Mouse (Mus musculus) naive thymus-derived CD4-positive, alpha-beta T cell, adult 2 months (primary cell): ENCODE measurements around the gene Btbd9.

ENCODE experiments used
- DNase-seq: peaks from one replicate; pipeline ENCODE4 v3.0.0-alpha.2; 2011; ENCODE audit warnings: low read depth

The Btbd9 gene

DNA sequence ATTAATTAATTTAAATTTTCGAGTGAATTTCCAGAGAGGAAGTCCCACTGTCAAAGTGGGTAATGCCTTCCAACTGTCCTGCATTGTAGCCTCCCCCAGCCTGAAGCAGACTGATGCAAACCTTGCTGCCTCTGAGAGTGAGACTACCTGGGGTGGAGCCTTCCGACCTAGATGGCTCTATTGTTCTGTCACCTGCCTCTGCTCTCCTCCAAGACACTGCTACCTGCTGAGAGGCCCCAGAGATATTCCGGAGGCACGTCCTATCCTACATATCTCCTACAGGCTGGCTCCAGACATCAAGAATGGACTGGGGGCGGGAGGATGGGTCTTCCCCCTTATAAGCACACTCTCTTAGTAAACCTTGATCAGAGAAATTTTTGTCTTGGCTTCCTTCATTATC, 22.0 kb upstream of the Btbd9 start:
- no peak for DNase-seq

DNA sequence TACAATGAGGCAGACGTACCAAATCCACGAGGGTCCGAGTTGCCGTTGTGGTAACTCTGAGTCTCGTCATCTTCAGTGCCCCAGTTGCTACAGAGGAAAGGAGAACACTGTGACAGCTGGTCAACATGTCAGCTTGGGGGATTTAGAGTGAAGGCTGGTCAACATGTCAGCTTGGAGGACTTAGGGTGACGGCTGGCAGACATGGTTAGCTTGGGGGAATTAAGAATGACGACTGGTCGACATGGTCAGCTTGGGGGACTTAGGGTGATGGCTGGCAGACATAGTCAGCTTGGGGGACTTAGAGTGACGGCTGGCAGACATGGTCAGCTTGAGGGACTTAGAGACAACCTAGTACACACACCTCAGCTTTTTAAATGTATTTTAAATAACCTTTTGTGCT, 21.5 kb upstream of the Btbd9 start:
- no peak for DNase-seq

DNA sequence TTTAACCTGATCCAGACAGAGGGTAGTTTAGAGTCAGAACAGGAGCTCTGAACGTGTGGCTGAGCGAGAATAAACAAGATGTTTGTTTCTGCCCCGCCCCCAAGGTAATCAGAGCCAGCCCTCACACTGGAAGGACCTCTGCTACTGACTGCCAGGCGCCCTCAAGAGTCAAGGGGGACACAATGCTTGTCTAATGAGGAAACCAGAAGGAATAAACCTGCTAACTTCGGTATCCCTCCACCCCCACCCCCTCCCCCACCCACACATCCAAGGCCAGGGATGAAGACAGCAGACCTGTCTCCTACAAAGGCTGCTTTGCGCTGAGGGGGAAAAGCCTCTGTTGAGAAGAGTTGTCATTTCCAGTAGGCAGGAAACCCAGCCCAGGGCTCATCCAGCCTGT, 18.6 kb upstream of the Btbd9 start:
- no peak for DNase-seq

DNA sequence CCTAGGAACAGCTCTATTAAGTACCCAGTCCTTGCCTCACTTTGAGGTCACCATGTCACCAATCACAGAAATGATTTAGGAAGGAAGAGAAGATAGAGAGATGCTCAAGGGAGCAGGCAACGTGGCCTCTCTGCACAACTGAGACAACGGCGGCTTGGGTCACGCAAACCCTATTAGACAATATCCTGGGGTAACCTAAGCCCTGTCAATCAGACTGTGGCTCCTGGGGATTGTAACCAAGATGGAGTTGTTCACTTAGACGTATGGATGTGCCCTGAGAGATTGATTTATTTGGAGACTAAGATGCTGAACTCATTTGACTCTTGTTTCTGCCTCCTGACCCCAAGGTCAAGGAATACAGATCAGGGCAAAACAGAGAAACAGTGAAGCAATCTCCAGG, 18.1 kb upstream of the Btbd9 start:
- DNase-seq: no peak

DNA sequence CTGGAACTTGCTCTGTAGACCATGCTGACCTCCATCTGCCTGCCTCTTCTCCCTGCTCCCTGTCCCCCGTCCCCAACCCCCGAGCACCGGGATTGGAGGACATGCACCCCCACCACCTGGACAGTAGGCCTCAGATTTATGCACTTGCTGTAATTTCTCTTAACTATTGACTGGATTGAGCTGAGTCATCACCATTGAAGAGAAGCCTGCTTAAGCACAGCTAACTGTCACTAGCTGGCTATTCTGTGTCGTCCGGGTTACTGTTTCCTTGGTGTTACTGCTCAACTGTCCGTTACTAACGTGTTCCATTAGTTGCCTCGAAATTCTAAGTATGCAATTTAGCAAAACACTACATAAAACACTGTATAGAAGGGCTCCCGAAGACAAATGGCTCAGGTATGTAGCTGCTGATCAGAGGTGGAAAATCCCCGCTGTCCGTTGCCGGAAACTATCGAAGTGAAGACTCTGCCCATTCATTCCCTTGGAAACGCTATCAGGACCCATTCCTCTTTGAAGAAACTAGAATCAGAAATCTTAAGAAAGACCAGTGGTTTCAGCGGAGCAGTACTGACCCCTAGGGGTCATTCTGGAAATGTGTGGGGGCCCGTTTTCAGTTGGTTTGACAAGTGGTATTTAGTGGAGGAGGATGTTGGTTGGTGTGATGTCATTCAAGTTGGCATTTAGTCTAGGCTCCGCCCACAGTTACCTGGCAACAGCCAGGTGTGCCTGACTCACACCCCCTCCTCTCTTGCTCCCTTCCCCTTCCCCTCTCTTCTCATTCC, 14.3 kb upstream of the Btbd9 start:
- peak; percentile 70 for DNase-seq

DNA sequence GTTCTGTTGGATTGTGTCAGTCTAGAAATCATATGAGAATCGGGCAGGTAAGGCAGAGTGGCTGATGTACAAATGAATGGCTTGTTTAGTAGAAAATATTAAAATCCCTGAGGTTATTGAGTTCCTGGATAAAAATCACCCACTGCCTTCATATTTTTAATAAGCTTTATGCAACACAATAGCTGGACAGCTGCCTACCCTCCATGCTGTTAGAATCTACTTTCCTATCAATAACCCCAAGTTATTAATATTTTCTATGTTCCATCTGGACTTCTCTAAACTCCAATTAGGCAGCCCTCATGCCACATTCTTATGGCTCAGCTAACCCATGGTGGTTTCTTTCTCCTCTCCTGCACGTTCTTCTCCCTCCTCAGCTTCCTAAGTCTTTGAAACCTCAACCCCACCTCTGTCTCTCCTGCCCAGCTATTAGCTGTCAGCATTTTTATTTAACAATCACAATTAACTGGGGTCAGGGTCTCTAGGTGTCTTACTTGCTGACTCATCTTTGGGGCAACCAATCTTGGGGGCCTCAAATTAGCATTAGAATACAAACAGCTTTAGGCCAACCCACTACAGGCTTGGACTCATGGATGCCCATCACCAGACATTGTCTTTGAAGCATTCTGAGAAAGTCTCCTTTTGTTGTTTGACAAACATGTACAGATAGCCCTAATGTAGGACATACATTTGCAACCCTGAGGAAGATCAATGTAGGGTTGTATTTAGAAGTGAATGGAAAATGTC, 7.1 kb upstream of the Btbd9 start:
- DNase-seq: no peak

DNA sequence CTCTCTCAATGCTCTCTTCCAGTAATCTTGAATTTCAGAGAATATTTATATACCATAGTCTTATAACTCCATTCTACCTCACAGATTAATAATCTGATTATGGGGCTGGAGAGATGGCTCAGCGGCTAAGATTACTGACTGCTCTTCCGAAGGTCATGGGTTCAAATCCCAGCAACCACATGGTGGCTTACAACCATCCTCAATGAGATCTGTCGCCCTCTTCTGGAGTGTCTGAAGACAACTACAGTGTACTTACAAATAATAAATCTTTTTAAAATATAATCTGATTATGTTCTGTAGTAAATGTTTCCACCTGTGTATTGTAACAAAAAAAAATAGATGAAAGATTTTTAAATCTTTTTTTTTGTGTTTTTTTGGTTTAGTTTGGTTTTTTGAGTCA, 6.0 kb upstream of the Btbd9 start:
- DNase-seq: no peak

DNA sequence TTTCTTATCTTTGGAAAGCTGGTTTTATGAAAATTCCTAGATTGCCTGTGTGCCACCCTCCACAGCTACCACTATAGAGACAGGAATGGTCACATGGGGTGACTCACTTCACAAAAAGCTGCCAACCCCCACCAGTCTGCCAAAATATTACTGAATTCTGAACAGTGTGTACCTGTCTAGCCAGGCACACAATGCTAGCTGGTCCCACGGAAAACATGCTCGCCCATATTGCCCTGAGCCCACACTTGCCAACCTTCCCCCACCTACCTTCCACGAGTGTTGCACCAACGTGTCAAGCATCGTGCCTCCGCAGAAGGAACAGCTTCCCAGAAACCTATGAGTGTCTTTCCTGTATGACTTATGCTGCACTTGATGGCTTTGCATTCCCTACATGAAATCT, 4.9 kb upstream of the Btbd9 start:
- no peak for DNase-seq

DNA sequence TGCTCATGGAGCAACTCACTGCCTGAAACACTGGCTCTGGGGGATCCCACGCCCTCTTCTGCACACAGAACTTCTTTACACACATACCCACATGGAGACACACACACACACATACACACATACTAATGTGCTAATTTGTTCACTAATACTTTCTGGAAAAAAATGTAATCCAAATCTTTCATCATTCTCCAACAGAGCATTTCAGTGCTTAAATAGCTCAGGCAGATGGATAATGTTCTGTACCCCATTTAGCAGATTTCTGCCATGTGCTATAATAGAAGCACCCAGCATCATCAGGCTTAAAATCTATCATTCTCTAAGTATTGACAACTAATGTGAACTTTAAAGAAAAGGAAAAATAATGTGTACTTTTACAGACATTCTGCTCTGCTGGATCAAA, 4.5 kb upstream of the Btbd9 start:
- DNase-seq: no peak

DNA sequence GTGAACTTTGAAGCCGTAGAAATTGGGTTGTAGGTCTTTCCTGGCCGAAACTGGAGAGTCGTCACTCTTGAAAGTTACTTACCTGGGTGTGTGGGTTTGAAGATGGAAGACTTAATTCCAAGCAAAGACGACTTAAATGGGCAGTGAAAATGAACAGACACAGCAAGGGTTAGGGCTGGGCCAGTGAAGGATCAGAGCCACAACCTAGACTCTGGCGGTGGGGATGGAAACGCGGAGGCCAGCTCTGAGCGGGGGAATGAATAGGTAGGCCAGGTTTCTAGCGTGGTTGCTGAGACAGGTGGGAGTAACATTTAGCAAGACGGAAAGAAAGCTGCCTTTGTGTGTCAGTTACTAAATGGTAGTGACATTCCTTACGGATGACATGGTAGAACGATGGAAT, 658 bp upstream of the Btbd9 start:
- DNase-seq: no peak

DNA sequence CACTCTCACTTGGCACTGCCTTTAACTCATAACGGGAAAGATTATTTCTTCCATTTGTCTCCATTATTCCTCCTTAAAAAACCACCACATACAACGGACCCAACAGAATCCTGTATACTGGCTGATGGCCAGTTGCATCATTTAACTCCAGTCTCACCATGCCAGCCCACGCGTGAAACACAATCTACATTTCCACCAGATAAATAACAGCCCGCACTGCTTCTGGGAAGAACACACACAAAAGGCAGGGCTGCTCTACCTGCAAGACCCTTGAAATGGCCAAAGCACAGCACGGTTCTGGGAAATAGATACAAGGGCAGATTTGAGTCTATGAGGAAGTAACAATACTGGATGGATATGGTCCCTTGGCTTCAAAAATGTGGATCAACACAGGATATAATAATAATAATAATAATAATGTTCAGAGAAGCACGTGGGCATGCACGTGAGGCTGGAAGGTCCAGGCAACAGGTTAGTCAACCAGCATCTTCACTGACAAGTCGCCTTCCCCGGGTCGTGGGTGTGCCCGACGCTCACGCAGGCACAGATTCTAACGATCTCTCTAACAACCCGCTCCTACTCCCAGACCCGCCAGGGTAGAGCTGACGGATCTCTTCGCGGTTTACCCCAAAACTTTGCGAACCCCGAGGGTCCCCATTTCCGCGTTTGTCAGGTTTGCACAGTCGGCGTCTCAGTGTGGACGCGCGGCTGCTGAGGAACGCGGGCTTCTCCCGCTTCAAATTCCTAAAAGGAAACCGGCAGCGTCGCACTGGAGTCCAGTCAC, 975 bp downstream of the Btbd9 start:
- DNase-seq: peak; percentile 66

DNA sequence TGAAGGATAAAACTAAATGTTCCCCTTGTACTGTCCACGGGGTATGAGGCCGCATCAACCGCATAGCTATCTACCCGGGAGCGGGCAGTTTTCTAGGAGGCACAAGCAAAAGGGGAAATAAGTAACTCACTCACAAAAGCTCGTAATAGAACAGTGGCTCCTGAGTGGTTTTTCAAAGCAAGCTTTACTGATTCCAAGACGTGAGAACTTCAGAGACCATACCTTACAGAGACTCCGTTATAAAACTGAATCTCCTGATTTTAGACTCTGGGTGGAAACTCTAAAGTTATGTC, 1.6 kb downstream of the Btbd9 start:
- DNase-seq: peak; percentile 18

DNA sequence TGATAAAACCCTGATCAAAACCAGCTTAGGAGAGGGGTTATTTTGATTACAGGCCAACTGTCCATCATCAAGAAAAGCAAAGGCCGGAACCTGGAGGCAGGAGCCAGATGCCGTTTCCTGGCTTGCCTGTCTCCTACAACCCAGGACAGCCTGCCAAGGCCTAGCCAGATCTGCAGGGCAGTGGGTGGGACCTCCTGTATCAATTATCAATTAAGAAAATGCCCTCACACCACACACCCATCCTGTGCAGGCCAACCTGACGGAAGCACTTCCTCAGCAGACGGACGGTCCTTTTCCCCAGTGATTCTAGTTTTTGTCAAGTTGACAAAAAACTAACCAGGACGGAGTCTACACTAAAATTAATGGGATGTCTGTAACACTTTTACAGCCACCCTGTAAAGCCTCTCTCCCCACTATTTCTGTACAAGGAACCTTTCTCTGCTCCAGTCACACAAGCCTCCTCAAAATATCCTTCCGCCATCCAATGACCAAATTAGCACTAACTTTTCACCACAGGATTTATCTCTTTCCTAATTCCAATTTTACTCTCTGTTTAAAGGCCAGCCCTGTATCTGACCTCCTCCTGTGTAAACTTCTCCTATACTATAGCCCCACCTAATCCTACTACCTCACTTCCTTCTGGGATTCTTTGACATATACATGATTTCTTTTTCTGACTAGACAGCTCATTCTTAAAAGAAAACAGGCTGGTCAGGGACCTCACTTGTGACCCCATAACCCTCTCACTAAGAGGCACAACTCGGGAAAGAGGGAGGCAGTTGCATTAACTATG, 2.1 kb downstream of the Btbd9 start:
- no peak for DNase-seq

DNA sequence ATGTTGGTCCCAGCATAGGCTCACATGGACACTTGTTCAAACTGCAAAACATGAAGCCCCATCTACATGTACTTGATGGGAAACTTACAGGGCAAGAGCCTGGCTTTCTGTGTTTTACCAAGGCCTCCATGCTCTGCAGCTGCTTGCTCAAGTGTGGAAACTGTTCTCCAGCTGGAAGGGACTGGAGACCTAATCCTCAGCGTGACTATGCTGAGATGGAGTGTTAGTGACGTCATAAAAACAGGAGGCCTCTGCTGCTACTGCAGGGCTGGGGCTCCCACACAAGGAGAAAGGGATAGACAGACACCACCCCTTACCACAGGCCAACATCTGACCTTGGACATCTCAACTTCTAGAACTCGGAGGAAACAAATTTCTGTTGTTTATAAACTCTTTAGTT, 5.3 kb downstream of the Btbd9 start:
- DNase-seq: no peak

DNA sequence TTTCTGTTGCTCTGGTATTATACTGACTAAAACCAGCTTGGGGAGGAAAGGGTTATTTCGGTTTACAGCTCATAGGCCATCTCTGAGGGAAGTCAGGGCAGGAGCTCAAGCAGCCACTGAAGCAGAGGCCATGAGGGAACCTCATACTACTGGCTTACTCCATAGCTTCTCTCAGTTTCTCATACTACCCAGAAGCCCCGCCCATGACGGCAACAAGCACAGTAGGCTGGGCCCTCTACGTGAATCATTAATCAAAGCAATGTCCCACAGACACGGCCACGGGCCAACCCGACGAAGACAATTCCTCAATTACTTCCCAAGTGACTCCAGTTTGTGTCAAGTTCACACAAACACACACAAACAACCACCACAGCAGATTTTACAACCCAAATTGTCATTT, 6.1 kb downstream of the Btbd9 start:
- DNase-seq: no peak

DNA sequence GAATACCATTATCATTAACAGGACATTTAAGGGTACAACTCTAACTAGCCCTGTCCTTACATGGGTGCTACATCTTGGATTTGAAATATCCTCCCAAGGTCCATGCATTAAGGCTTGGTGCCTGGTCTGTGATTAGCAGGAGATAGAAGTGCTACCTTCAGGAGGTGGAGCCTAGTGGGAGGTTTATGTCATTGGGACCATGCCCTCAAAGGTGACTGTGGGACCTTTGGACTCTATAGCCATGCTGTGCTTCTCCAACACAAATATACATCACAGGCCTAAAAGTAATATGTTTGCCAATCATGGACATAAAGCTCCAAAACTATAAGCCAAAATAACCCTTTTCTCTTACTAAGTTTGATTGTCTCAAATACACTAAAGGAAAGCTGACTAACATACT, 7.8 kb downstream of the Btbd9 start:
- no peak for DNase-seq

DNA sequence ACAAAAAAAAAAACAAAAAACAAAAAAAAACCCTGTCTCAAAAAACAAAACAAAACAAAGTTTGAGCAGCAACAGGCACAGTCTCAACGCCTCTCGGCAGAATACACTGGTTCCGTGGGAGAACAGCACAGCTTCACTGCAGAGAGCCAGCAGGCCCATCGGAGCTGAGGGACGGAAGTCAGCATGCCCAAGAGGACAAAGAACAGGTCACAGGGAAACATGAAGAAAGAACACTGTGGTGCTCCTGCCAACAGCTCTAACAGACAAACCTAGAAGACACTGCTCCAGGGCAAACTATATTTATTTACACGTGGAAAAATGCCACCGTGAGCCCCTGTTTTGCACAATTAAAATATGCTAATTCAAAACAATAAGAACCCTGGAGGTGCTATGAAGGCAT, 11.3 kb downstream of the Btbd9 start:
- no peak for DNase-seq

DNA sequence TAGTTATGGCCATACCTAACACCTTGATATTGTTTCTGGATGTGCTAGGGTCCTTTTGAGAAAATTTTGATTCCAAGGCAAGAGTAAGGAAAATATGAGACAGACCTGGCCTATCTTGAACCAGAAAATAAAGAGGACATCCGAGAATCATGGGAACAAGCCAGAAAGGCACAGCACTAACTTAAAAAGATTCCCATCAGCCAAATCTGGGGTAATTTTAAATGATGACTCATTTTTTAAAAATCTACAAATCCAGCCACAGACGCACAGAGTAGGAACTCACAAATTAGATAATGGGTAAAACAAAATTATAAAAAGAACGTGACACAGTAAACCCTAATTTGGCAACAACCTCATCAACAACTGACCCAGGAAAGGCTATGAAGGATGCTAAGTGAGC, 11.9 kb downstream of the Btbd9 start:
- DNase-seq: no peak

DNA sequence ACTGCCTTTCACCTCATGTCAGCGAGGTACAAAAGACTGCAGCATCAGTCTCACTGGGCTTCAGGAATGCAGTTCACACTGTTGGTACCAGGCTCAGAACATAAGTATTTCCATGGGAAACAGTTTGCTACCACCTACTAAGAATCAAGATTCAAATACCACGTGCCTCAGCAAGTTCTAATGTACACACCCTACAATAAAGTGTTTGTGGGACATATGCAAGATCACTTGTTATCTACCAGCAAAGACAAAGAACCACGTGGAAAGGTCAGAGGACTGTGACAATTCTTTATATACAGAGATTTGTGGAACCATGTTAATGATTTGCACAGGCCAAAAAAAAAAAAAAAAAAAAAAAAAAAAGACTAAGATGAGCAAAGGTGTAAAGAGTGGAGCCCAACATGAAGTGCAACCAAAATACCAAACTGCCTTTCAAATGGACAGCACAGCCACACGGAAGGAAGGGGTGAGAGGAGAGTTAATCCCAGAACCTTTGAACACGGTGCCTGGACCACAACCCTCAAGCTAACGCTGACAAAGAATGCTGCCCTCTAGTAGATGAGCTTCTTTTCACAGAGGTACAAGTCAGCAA, 12.7 kb downstream of the Btbd9 start:
- DNase-seq: no peak

DNA sequence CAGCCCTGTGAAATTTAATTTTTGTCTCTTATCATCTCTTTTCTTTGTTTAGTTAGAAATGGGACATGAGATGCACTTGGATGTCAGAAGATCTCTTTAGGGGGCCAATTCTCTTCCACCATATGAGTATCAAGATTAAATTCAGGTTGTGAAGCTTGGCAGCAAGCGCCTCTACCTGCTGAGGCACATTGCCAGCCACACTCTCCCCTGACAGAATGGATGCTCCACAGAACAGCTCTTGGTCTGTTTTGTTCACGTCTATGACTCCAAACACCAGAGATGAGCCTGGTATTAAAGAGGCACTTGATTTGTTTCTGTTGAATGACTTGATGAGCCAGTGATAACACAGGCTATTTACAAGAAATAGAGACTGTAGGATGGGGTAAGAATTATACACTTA, 13.5 kb downstream of the Btbd9 start:
- DNase-seq: no peak

DNA sequence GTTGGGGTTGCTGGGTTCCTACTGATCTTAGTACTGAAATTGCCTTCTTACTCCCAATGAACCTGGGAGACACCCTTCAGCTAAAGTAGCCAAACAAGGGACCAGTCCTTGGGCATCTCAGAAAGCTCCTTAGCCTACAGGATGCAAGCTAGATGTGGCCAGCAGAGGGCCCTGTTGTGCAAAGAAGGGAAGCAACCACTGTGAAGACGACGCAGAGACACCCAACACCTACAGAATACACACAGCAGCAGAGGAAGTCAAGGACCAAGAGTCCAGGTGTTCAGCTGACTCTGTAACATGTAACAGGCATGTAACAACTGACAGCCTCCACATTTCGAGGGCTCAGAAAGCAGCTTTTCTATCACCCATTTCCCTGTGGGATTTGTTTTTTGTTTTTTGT, 16.8 kb downstream of the Btbd9 start:
- DNase-seq: peak; percentile 88

DNA sequence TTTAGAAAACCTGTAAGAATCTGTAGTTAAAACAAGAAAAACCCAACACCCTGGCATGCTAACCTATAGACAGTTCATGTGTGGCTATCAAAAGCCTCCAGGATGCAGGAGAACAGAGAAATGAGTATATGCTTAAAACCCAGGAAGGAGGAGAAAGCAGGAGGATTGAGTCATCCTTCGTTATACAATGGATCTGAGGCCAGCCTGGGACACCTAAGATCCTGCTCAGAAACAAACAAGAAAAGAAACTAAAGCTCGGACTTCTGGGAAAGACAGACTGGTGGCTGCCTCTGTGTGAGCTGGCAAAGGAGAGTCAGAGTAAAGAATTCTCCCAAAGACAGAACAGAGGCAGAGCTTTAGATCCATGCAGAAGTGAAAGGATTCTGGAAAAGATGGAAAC, 17.7 kb downstream of the Btbd9 start:
- DNase-seq: no peak
